Mouse (Mus musculus): ENCODE results near the gene Dock8.

Dock8 gene

DNA sequence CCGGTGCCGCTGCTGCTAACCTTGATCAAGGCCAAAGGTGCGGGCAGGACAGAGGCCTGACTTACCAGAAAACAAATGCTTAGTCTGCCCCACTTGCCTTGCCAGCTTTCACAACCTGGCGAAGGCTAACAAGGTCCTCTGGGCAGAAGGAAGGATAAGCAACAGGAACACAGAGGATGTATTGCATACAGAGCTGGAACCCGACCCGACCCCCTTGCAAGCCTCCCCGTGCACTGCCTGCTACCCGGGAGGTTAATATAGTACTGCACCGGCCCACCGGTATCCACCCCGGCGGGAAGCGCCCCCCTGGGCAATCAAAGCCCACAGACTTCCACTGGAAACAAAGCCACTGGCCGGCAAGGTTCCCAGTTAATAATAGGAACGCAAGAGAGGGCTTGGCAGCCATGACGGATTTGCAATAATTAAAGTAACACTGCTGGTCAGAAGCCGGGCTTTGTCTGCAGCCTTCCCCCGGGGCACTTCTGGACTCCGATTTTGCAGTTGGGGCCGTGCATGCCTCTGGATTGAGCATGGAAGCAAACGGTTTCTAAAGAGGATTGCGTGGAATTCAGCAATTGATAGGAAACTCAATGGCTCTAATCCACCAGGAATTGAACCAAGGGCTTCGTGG lies 208.5 kb downstream of the Dock8 start:
- peak; percentile 77 for DNase-seq

DNA sequence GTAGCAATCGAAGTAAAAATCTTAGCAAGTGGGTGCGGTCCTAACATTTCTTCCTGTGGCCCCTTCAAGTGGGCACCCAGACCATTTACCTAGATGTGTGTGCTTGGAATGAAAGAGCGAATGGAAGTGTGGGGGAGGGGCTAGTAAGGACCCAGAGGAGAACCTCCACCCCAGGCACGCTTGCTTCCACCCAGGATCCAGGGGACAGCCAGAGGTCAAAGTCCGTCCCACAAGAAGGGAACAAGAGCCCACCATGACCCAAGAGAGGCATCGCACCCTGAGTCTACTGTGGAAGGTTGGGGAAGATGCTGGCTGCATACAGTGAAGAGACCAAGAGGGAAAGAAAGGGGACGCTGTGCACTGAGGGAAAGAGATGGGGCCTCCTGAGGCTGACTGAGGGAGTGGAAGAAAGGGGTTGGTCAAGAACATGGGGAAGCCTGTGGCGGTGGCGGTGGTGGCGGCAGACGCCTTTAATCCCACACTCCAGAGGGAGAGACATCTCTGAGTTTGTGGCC lies 209.3 kb downstream of the Dock8 start:
- DNase-seq, result no peak

DNA sequence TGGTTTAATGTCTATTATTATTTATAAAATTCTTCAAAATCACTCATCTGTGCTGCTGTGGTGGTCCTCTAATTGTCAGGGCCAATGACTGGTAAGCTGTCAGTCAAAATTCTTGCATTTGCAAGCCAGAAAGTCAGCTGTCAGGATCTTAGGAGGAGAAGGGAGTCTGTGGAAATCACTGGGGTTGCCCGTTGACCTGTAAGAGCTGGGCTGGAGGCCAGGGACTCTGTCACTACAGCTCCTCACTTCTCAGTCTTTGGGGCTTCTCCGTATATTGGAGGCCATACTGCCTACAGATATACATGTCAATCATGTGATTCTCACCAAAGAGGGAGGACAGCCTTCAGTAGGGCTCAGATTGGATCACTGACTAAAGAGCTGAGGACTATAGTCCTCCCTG lies 221.3 kb downstream of the Dock8 start:
- no peak for DNase-seq

DNA sequence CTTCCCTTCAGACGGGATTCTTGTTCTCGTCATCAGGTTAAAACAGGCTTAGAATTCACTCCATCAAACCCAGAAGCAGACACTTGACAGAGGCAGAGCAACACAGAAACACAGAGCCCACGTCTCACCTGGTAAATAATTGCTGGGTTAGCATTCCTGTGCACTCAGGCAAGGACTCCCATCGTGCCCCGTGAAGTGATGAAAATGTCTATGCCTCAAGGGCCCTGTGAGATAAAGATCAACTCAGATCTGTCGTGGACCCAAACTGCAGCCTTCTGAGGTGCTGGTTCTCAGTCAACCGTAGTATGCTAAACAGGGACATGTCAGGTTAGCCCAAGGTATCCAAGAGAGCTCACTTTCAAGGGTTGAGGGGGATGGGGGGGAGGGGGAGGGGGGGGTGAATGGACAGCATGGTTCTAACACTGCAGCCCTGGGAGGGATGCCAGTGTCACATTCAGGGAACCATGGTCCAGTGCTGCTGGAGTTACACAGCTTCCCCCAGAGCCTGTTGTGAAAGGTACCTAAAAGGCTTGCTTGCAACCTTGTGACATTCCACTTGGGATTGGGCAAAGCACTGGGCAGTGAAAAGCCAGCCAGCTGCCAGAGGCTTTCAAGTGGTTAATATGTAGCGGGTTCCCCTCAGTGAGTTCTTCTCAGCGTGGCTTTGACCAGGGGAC lies 222.8 kb downstream of the Dock8 start:
- DNase-seq, result no peak

DNA sequence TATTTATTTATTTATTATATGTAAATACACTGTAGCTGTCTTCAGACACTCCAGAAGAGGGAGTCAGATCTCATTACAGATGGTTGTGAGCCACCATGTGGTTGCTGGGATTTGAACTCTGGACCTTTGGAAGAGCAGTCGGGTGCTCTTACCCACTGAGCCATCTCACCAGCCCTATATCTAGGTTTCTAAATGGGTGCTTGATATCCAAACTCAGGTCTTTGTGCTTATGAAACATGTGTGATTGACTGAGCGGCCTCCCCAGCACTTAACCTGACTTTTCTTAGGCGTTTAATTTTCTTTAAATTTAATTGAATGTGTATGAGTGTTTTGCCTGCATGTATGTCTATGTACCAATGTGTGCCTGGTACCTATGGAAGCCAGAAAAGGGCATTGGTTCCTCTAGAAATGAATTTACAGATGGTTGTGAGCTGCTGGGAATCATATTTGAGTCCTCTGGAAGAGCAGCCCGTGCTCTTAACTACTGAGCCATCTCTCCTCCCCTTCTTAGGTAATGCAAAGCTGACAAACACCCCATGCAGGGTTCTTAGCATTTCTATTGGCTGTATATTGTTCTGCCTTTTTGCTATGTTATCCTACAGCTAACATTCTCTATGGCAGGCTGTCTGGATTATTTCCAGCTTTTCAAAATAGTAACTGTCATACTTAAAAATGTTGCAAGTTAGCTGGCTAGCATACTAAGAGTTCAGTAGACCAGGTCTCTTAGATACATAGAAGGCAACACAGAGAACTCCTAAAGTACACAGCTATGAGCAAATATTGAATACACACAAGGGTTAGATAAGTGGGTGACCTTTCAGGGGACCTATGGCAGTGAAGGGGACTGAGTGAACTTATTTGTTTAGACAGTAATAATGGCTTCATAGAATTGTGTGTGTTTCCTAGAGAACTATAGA lies 231.0 kb downstream of the Dock8 start:
- no peak for DNase-seq

DNA sequence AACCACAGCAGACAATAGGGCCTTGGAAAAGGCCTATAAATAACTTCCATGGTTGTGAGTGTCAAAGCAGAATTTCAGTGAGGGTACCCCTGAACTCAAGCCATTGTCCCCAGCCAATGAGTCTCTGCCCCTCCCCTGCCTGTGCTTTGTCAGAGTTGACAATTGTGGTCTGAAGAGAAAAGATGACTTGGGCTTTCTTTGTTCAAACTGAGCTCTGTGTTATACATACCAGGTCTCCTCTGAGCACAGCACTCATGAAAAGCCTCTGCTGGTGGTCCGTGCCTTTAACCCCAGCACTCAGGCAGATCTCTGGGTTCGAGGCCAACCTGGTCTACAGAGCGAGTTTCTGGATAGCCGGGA lies 231.6 kb downstream of the Dock8 start:
- DNase-seq, result peak; percentile 46

DNA sequence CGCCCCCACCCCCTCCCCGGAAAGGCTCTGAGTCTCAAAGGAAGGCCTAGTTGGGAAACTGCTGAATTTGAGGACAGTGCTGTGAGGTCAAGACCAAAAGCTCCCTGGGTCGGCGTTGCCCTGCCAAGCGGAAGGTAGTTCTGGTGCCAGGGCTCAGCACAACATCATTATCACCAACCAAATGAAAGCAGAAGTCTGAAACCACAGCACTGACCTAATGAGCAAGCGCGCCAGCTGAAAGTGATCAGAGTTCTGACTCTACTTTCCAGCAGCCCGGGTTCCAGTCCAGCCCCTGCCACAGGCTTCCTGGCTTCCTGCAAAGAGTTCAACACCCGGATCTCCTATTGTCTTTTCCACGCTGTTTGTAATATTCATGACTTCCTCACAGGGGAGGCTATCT lies 232.7 kb downstream of the Dock8 start:
- DNase-seq, result no peak

DNA sequence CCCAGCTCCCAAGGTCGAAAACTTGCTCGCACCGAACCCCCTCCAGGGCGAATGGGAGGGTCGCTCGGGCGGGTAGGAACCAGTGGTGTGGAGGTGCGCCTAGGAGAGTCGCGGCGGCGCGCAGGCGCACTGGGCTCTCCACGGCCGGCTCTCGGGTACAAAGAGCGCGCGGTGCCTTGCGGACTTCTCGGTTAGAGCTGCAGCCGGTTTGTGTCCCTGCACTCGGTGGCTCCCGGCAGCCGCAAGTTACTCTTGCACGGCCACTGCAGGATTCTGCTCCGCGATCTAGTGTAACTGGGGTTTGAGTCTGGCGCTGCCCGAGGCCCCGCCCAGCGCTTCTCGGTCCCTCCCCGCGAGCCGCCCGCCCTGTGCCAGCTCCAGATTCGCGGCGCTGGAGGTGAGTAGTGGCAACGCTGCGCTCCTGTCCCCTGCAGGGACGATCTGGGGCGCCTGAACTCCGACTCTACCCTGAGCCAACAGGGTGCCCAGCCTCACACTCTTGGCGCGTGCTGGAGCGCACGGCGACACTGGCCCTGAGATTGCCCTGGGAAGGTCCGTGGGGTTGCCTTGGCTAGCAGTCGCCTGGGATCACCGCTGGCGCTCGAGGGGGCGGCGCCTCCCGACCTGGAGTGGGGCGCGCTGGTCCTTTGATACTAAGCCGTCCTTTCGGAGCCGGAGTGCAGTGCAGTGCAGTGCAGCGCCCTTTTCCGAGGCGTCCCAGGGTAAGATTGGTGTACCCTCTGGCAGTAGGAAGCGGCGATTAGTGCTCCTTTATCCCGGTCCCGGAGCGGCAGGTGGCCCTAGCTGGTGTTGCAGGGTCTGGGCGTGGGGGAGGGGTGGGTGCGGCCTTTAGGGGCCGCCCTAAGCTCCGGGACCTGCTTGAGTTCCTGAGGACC lies 237.5 kb downstream of the Dock8 start, which contains the start of gene Kank1:
Gene Kank1, plus strand, starts transcription at position 380 of the 896 bp plus-strand sequence.
- peak; percentile 87 for DNase-seq

DNA sequence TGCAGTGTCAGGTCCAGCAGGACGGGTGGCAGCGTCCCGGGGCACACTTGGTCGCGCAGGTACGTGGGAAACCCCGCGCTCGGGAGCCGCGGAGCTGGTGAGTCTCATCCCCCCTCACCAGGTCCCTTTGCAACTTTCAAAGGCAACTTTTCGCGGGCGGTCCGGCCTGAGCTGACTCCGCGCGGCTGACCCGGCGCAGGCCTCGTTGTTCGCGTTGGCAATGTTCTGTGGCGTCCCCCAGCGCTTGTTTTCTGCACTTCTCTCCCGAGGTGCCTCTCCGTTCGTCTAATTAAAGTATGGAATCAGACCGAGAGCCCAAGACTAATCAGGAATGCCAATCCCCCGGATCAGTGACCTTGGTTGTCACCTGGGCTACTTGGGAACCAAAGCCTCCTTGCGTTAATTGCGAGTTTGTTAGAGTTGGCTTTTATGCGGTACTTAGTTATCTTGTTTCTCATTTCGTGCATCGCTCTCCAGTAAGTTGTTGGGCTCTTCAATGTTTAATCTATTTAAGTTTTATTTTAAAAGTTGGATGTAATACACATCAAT lies 238.2 kb downstream of the Dock8 start:
- peak; percentile 79 for DNase-seq

DNA sequence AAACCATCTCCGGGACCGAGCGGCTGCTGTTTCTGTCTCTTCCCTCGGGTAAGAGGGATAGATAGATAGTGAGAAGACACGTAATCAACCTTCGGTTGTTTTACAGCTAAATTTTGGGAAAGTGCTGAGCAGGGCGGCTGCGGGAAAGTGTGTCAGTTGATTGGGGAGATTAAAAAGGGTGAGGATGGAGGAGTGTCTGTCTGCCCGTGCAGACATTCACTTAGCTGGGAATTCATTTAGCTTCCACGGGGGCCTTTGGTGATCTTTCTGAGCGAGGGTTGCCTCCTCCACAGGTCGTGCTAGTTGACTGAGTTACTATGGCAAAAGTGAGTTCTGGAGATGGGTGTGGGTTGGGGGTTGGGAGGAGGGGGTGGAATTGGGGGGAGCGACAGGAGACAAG lies 238.8 kb downstream of the Dock8 start:
- no peak for DNase-seq

DNA sequence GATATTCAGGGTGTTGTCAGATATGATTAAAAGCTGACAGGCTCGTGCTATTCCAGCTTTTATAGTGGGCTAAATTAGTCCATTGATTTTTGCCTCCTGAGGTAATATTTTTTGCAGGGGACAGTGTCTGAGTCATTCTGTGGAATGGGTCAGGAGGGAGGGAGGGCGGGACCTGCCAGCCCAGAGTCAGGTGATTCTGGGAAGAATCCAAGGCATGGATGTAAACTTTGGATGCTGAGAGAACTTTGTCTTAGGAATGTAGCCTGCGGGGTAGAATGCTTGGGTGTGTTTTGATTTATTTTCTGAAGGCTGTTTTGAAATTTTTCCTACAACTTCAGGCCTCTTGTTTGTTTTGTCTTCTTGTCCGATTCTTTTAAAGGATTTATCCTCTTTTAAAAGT lies 244.2 kb downstream of the Dock8 start:
- no peak for DNase-seq

DNA sequence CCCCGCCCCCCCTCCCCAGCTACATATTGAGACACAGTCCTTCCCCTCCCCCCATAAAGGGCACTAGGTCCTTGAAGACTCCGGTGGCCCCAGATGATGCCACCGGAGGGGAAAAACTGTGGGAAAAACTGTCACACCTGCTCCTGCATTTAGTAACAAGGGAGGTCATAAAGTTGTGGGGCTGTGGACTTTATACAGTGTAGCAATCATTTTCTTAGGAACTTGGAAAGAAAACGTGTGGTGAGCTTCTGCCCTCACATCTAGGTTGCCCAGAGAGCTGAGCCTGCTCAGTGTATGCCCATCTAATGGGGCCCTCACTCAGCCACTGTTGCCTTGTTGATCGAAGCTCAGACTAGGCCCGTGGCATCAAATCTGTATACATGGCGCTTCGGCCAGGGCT lies 246.7 kb downstream of the Dock8 start:
- DNase-seq, result no peak

DNA sequence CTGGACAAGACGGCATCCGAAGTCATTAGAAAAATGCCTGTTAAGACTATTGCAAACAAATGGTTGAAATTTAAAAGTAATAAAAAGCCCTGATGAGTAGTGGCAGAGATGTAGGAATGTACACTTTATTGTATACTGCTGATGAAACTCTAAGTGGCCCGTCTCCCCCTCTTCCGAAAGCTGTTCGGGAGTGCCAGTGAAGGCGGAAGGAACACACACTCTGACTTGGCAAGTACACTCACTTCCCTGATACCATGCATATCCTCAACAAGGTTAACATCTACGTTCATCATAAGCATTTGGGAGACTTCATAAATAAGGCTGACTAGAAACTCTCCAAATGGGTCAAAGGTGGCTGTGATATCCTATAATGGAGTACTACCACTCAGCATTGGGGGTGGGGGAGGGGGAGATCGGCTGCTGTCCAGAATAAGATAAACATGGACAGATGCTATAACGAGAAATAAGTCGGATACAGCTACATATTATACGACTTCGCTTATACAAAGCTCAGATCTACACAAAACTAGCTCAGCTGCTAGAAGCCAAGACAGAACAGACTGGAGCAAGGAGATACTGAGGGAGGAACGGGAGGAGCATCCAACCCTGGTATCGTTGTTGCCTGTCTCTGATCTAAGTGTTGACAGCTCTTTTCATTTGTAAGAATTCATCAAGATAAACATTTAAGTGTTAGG lies 248.7 kb downstream of the Dock8 start:
- no peak for DNase-seq

DNA sequence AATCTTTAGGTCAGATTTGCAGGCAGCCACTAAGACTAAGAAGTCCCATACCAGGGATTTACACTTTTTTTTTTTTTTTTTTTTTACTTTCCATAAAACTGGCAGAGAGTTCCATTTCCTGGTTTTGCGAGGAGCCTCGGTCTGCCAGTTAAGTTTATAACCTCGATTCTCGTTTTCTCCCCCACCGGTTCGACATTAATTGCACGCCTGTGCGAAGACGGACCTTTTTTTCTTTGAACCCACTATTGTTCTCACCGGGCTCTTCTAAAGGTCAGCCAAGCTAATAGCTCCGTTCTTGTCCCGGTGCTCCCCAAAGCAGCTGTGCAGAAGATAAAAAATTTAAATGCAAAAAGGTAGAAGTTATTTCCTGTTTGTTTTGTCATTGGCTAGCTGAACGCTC lies 249.9 kb downstream of the Dock8 start:
- no peak for DNase-seq

DNA sequence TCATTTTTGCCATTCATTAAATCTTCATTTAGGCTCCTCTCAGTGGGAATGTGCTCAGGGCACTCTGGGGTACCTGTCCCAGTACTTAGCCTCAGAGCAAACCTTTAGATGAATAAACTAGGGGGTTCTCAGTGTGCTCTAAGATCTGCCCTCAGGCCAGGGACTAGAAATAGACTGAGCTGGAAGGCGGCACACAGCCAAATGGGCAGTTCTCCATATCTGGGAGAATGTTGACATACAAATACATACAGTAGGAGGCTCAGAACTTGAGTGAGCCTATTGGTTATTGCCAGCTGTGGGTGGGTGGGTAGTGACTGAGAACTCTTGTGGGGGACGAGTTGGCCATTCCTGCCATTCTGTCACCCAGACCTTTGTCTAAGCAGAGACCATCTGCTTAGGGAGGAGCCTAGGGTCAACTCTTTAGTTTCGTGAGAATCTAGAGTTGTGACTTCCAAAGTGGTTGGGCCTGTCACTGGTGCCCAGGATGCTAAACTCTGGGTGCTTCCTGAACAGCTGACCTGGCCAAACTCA lies 252.3 kb downstream of the Dock8 start:
- no peak for DNase-seq
